Mouse (Mus musculus): ENCODE measurements around the gene Wdr77.
"Not testable (repeated sequence)": the region's sequence is repeated elsewhere in the genome, so short reads cannot be mapped to it uniquely, and the experiment has no call there.

The Wdr77 gene

GRCm38 (mm10) chr3:105958974-105959580 is at the start of gene Wdr77:
TSS of gene Wdr77 (plus strand) at chr3:105959369.
- peak; percentile 94 for DNase-seq (ENCODE audit: low spot score in 2 of 2)

- no peak for DNase-seq (ENCODE audit: low spot score in 2 of 2)
Measured at GRCm38 (mm10) chr3:105910519-105911190, 48.5 kb upstream of the Wdr77 start.

DNA sequence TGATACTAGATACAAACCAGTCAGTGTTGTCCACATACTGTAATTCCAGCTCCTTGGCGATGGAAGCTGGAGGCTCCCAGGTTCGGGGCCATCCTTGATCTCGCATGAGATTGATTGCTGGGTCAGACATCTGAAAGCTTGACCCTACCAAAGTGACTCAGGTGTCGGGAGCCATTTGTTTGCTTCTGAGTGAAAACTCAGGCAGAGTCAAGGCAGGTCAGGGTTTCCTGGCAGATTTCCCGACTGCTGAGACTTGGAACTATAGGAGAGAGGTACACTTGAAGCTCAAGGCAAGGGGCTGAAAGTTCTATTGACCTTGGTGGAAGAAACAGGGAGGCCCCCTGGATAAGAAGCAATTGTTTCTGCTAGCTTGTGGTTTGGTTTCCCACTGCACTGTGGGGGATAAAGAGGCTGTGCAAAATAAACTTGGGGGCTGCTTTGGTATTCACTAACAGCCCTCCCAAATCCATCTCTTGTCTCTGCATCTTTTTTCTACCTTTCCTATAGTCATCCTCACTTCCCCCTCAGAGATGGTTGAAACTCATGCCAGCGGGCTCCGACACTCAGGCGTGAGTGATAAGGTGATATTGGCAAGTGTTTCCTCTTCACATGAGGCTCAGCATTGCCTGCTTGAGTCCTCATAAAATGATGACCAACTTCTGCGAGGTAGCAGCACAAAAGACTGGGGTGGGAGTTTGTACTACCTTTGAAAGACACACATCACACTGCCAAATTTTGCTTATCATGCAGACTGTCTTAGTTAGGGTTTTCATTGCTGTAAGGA is 46.9 kb upstream of the Wdr77 start:
- DNase-seq (ENCODE audit: low spot score in 2 of 2): no peak

- DNase-seq (ENCODE audit: low spot score in 2 of 2): no peak
Measured at GRCm38 (mm10) chr3:105913839-105914681, 45.1 kb upstream of the Wdr77 start.

DNA sequence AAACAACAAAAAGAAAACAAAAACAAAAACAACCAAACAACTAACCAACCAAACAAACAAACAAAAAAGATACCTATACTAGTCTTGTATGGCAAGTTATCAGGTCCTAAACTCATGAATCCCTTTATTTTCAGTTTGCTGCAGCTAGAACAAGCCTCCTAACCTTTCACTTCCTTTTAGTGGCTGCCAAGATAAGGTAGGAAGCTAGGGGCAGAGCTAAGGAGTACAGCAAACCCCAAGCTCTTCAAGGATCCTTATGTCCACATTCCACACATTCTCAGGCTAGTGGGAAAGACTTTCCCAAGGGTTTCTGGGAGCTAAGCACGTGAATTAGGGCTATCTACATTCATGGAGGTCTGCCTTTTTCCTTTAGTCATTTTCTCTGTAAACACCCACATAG is 43.9 kb upstream of the Wdr77 start:
- no peak for DNase-seq (ENCODE audit: low spot score in 2 of 2)

DNA sequence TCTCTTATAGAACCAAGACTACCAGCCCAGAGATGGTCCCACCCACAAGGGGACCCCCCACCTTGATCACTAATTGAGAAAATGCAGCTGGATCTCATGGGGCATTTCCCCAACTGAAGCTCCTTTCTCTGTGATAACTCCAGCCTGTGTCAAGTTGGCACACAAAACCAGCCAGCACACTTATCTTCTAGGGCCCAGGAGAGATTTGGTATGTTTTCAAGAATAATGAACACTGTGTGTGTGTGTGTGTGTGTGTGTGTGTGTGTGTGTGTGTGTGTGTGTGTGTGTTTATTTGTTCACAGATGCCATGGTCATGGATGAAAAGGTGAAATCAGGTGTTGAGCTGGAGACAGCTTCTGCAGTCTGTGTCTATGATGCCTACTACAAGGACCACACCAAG is 42.7 kb upstream of the Wdr77 start:
- not testable (repeated sequence) for DNase-seq (ENCODE audit: low spot score in 2 of 2)

DNA sequence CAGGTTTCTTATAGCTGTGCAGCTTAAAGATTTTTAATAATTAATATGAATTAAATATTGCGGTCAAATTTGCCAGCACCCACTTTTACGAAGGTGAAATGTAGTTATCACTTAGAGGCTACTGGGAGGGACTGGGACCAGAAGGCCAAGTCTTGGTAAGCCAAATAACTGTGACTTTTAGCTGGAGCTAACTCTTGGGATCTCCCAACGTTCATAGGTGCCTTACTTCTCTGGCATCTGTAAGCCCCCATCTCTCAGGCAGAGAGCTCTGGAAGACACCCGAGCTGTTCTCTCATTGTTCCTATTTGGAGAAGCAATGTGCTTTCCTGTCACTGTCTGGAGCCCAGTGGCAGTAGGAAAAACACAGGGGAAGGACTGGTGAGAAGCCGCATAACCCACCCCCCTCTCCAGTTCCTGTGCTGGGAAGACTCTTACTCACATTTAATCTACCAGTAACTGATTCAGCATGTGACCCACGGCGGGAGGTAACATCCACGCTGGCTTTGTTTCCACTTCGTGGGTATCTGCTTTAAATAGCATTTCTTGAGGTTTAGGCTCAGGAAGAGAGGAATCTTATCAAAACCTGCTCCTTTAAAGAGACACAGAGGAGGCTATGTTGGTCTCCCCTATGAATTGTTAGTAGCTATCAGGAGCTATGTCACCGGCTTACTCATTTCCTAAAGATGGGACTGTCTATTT is 41.4 kb upstream of the Wdr77 start:
- no peak for DNase-seq (ENCODE audit: low spot score in 2 of 2)

DNA sequence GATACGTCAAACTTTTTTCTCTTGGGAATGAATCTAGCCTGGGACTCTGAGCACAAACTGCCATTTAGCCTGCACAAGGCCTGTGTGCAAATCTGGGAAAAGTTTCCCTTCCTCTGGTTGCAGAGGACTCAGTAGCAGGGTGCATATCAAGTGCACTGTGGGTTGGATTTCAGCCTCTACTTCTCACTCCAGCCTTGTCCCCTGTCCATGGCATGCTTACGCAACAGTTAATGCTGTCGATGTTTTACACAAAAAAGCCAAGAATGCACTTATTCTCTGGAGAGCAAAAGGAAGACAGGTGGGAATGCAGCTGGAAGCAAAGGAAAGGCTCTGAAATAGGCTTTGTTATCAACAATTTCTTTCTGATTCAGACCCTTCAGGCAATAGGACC is 40.8 kb upstream of the Wdr77 start:
- DNase-seq (ENCODE audit: low spot score in 2 of 2): no peak

GRCm38 (mm10) chr3:105920743-105921142 is 38.4 kb upstream of the Wdr77 start:
- not testable (repeated sequence) for DNase-seq (ENCODE audit: low spot score in 2 of 2)

DNA sequence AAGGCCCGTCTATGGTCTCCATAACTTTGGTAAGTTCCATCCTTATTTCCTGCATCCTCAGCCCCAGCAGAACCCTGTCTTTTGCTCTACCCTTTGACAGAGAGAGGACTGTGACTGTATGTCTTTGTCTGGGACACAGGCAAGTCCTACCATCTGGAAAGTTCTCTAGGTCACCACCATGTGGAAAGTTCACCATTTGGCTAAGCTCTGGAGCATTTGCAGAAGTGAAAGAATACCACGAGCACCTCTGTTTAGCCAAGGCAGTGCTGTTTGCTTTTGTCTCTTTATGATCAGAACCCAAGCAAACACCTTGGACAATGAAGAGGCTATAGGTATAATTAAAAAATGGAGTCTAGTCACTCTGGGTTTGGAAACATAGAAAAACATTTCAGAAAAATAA is 37.2 kb upstream of the Wdr77 start:
- DNase-seq (ENCODE audit: low spot score in 2 of 2): no peak

DNA sequence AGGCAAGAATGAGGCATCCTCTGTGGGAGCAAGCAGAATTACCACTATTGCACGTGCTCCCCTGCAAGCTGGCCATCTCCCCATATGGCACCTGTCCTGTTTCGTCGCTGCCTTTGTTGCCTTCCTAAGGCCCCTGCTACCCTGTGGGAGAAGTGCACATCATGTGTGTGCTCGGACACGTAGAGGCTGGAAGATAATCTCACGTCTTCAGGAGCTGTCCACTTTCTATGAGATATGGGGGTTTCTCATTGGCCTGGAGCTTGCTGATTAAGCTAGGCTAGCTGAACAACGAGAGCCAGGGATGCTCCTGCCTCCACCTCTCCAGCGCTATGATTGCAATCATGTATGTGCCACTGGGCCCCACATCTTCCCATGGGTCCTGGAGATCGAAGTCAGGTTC is 34.6 kb upstream of the Wdr77 start:
- no peak for DNase-seq (ENCODE audit: low spot score in 2 of 2)

- DNase-seq (ENCODE audit: low spot score in 2 of 2): no peak
Measured at GRCm38 (mm10) chr3:105927561-105928194, 31.5 kb upstream of the Wdr77 start.

GRCm38 (mm10) chr3:105928195-105928569 is 31.0 kb upstream of the Wdr77 start:
- DNase-seq (ENCODE audit: low spot score in 2 of 2): no peak

- DNase-seq (ENCODE audit: low spot score in 2 of 2): no peak
Measured at GRCm38 (mm10) chr3:105928781-105929180, 30.4 kb upstream of the Wdr77 start.

DNA sequence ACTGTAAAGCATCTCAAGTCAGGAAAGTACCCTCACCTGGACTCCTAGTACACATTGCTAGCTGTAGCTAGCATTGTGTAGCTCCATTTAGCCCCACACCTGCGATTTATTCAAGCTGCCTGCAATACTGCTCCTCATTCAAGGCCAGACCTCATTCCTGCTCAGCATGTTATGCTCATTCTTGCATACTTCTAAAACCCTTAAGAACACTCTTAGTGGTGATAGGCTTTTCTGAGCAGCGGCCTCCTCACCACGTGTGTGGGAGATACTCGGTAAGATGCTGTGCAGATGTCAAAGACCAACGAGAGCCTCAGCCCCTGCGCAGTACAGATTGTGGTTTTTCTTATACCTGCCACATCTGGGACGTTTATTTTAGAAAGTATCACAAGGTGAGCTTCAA is 29.3 kb upstream of the Wdr77 start:
- no peak for DNase-seq (ENCODE audit: low spot score in 2 of 2)

GRCm38 (mm10) chr3:105931095-105931494 is 28.1 kb upstream of the Wdr77 start:
- DNase-seq (ENCODE audit: low spot score in 2 of 2): no peak

GRCm38 (mm10) chr3:105932240-105933071 is 26.7 kb upstream of the Wdr77 start, which contains the start of gene I830077J02Rik:
TSS of gene I830077J02Rik (minus strand) at chr3:105932664.
- DNase-seq (ENCODE audit: low spot score in 2 of 2): no peak

DNA sequence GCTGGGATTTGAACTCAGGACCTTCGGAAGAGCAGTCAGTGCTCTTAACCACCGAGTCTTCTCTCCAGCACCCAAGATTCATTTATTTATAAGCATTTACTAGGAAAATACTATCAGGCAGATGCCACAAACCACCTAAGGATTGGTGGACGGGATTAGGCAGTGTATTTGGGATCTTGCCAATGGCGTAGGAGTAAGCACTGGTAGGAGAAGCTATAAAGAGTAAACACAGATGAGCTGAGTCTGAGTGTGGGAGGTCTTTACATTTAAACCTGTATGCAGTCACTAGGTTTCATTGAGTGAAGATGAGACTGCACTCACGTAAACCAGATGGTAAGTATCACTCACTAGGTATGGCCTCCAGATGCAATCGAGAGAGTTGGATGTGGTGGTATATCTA is 25.2 kb upstream of the Wdr77 start:
- no peak for DNase-seq (ENCODE audit: low spot score in 2 of 2)

GRCm38 (mm10) chr3:105935033-105935432 is 24.1 kb upstream of the Wdr77 start:
- DNase-seq (ENCODE audit: low spot score in 2 of 2): no peak

DNA sequence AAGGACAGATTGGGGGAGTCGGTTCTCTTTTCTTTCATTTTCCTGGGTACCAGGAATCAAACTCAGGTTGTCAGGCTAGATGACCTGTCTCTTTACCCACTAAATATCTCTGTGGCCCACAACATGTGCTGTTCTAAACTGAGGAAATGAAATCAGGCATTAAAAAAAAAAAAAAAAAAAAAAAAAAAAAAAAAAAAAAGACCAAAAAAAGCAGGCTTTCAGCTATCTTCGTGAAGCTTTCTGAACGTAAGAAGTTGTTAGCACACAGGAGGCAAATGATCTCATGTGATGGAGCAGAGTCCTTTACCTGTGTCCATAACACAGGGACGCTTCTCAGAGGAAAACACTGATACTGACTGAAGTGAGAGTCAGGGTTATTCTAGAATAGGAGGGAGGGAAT is 23.1 kb upstream of the Wdr77 start:
- no peak for DNase-seq (ENCODE audit: low spot score in 2 of 2)
